Mouse (Mus musculus): ENCODE measurements around the gene Agps. TPM values are rescaled to one million over a fixed set of nuclear protein-coding genes. Genes with fewer than 3 reads are reported as not detected.

Agps gene
- polyA plus RNA-seq, 1 experiment, result 3.2 TPM

GRCm38 (mm10) chr2:75825603-75826002 is 6.4 kb upstream of the Agps start:
- no peak overlapping the region for H3K27ac ChIP-seq (ENCODE audit: insufficient read depth, low read depth, low read length)
- H3K4me3 ChIP-seq (ENCODE audit: low read depth, low read length), result no peak overlapping the region
- TF ChIP-seq CTCF (IDR thresholded peaks at IDR 0.05; ENCODE audit: extremely low read depth, insufficient read length, insufficient replicate concordance, low read depth, low read length) (no peak), POLR2A (IDR thresholded peaks at IDR 0.05; ENCODE audit: low read depth, low read length) (no peak)
- peaks cover 8% of the 10 kb centered on the region; the same call in 1 of the 2 replicates for H3K4me1 ChIP-seq (ENCODE audit: control insufficient read depth, insufficient read depth, insufficient read length, low read length)
- H3K36me3 ChIP-seq (ENCODE audit: control insufficient read depth, insufficient read depth, low read length), result no peaks in the 10 kb centered on the region
- no peaks in the 10 kb centered on the region for H3K27me3 ChIP-seq (ENCODE audit: control insufficient read depth, insufficient read depth, low read length)
- WGBS, result 54% methylated on average over 1 of the region's 1 CpGs

GRCm38 (mm10) chr2:75828931-75829610 is 2.9 kb upstream of the Agps start:
- H3K4me3 ChIP-seq (ENCODE audit: low read depth, low read length), result no peak overlapping the region
- H3K27me3 ChIP-seq (ENCODE audit: control insufficient read depth, insufficient read depth, low read length), result no peaks in the 10 kb centered on the region
- no peaks in the 10 kb centered on the region for H3K36me3 ChIP-seq (ENCODE audit: control insufficient read depth, insufficient read depth, low read length)
- peaks cover 14% of the 10 kb centered on the region; the same call in 1 of the 2 replicates for H3K4me1 ChIP-seq (ENCODE audit: control insufficient read depth, insufficient read depth, insufficient read length, low read length)
- TF ChIP-seq POLR2A (IDR thresholded peaks at IDR 0.05; ENCODE audit: low read depth, low read length) (no peak), CTCF (IDR thresholded peaks at IDR 0.05; ENCODE audit: extremely low read depth, insufficient read length, insufficient replicate concordance, low read depth, low read length) (no peak)
- no peak overlapping the region for H3K27ac ChIP-seq (ENCODE audit: insufficient read depth, low read depth, low read length)
- 76% methylated on average over 8 of the region's 8 CpGs for WGBS

GRCm38 (mm10) chr2:75830233-75830632 is 1.7 kb upstream of the Agps start:
- Histone ChIP-seq H3K4me3 (ENCODE audit: low read depth, low read length) (no peak overlapping the region), H3K4me1 (ENCODE audit: control insufficient read depth, insufficient read depth, insufficient read length, low read length) (peaks cover 14% of the 10 kb centered on the region; the same call in 1 of the 2 replicates), H3K27ac (ENCODE audit: insufficient read depth, low read depth, low read length) (peak overlapping the region; percentile 79), H3K36me3 (ENCODE audit: control insufficient read depth, insufficient read depth, low read length) (no peaks in the 10 kb centered on the region), H3K27me3 (ENCODE audit: control insufficient read depth, insufficient read depth, low read length) (no peaks in the 10 kb centered on the region)
- WGBS, result 39% methylated on average over 7 of the region's 7 CpGs
- TF ChIP-seq CTCF (IDR thresholded peaks at IDR 0.05; ENCODE audit: extremely low read depth, insufficient read length, insufficient replicate concordance, low read depth, low read length) (no peak), POLR2A (IDR thresholded peaks at IDR 0.05; ENCODE audit: low read depth, low read length) (no peak)

- Histone ChIP-seq H3K36me3 (ENCODE audit: control insufficient read depth, insufficient read depth, low read length) (no peaks in the 10 kb centered on the region), H3K27me3 (ENCODE audit: control insufficient read depth, insufficient read depth, low read length) (no peaks in the 10 kb centered on the region), H3K4me1 (ENCODE audit: control insufficient read depth, insufficient read depth, insufficient read length, low read length) (peaks cover 12% of the 10 kb centered on the region; the same call in 1 of the 2 replicates), H3K27ac (ENCODE audit: insufficient read depth, low read depth, low read length) (peak overlapping the region; percentile 54), H3K4me3 (ENCODE audit: low read depth, low read length) (peak overlapping the region; percentile 97)
- 4% methylated on average over 5 of the region's 5 CpGs for WGBS
- TF ChIP-seq CTCF (IDR thresholded peaks at IDR 0.05; ENCODE audit: extremely low read depth, insufficient read length, insufficient replicate concordance, low read depth, low read length) (no peak), POLR2A (IDR thresholded peaks at IDR 0.05; ENCODE audit: low read depth, low read length) (no peak)
These were observed 804 bp downstream of the Agps start for GRCm38 (mm10) chr2:75832781-75833180.

GRCm38 (mm10) chr2:75834492-75834891 is 2.5 kb downstream of the Agps start:
- no peaks in the 10 kb centered on the region for H3K36me3 ChIP-seq (ENCODE audit: control insufficient read depth, insufficient read depth, low read length)
- TF ChIP-seq CTCF (IDR thresholded peaks at IDR 0.05; ENCODE audit: extremely low read depth, insufficient read length, insufficient replicate concordance, low read depth, low read length), result no peak
- no peak for TF ChIP-seq POLR2A (IDR thresholded peaks at IDR 0.05; ENCODE audit: low read depth, low read length)
- 92% methylated on average over 2 of the region's 2 CpGs for WGBS

GRCm38 (mm10) chr2:75842302-75842701 is 10.3 kb downstream of the Agps start:
- 27% methylated on average over 2 of the region's 2 CpGs for WGBS
- no peak overlapping the region for H3K4me3 ChIP-seq (ENCODE audit: low read depth, low read length)
- H3K36me3 ChIP-seq (ENCODE audit: control insufficient read depth, insufficient read depth, low read length), result peaks cover 1% of the 10 kb centered on the region; the same call in 1 of the 2 replicates
- no peak overlapping the region for H3K27ac ChIP-seq (ENCODE audit: insufficient read depth, low read depth, low read length)
- TF ChIP-seq CTCF (IDR thresholded peaks at IDR 0.05; ENCODE audit: extremely low read depth, insufficient read length, insufficient replicate concordance, low read depth, low read length) (no peak), POLR2A (IDR thresholded peaks at IDR 0.05; ENCODE audit: low read depth, low read length) (no peak)
- no peaks in the 10 kb centered on the region for H3K27me3 ChIP-seq (ENCODE audit: control insufficient read depth, insufficient read depth, low read length)
- 0 out of 2 replicates have a peak, but pooled peaks cover 2% of the 10 kb centered on the region for H3K4me1 ChIP-seq (ENCODE audit: control insufficient read depth, insufficient read depth, insufficient read length, low read length)

More at GRCm38 (mm10) chr2:75834492-75834891, 2.5 kb downstream of the Agps start:
- H3K4me3 ChIP-seq (ENCODE audit: low read depth, low read length), result no peak overlapping the region
- no peak overlapping the region for H3K27ac ChIP-seq (ENCODE audit: insufficient read depth, low read depth, low read length)
- H3K4me1 ChIP-seq (ENCODE audit: control insufficient read depth, insufficient read depth, insufficient read length, low read length), result peaks cover 8% of the 10 kb centered on the region; the same call in 1 of the 2 replicates
- no peaks in the 10 kb centered on the region for H3K27me3 ChIP-seq (ENCODE audit: control insufficient read depth, insufficient read depth, low read length)

GRCm38 (mm10) chr2:75847708-75848107 is 15.7 kb downstream of the Agps start:
- H3K4me1 ChIP-seq (ENCODE audit: control insufficient read depth, insufficient read depth, insufficient read length, low read length), result 0 out of 2 replicates have a peak, but pooled peaks cover 2% of the 10 kb centered on the region
- TF ChIP-seq CTCF (IDR thresholded peaks at IDR 0.05; ENCODE audit: extremely low read depth, insufficient read length, insufficient replicate concordance, low read depth, low read length), result no peak
- H3K27me3 ChIP-seq (ENCODE audit: control insufficient read depth, insufficient read depth, low read length), result no peaks in the 10 kb centered on the region
- no peak overlapping the region for H3K4me3 ChIP-seq (ENCODE audit: low read depth, low read length)
- H3K27ac ChIP-seq (ENCODE audit: insufficient read depth, low read depth, low read length), result no peak overlapping the region
- 93% methylated on average over 1 of the region's 1 CpGs for WGBS
- H3K36me3 ChIP-seq (ENCODE audit: control insufficient read depth, insufficient read depth, low read length), result peaks cover 4% of the 10 kb centered on the region; the same call in 1 of the 2 replicates
